Mouse (Mus musculus) thymus, postnatal 25 days (tissue): ENCODE measurements around the gene Metap1d.

ENCODE experiments used
- DNase-seq: peaks from one replicate; pipeline ENCODE4 v3.0.0; 2022

Gene Metap1d

GRCm38 (mm10) chr2:71453161-71453916 is at the start of gene Metap1d:
Gene Metap1d (plus strand): TSS chr2:71453276.
- DNase-seq = peak; percentile 92

GRCm38 (mm10) chr2:71405613-71406012 is 47.5 kb upstream of the Metap1d start:
- DNase-seq = no peak

- no peak for DNase-seq
Measured at GRCm38 (mm10) chr2:71418760-71419280, 34.3 kb upstream of the Metap1d start.

- DNase-seq = no peak
Measured at GRCm38 (mm10) chr2:71419408-71419807, 33.7 kb upstream of the Metap1d start.

- DNase-seq = no peak
Measured at GRCm38 (mm10) chr2:71420895-71421425, 32.1 kb upstream of the Metap1d start.

- no peak for DNase-seq
Measured at GRCm38 (mm10) chr2:71424545-71424944, 28.5 kb upstream of the Metap1d start.

GRCm38 (mm10) chr2:71435440-71435839 is 17.6 kb upstream of the Metap1d start:
- DNase-seq = no peak

- no peak for DNase-seq
Measured at GRCm38 (mm10) chr2:71443376-71443775, 9.7 kb upstream of the Metap1d start.

- DNase-seq = no peak
Measured at GRCm38 (mm10) chr2:71445536-71446196, 7.4 kb upstream of the Metap1d start.

- peak; percentile 22 for DNase-seq
Measured at GRCm38 (mm10) chr2:71449604-71450003, 3.5 kb upstream of the Metap1d start.

GRCm38 (mm10) chr2:71451761-71452160 is 1.3 kb upstream of the Metap1d start:
- no peak for DNase-seq

- DNase-seq = no peak
Measured at GRCm38 (mm10) chr2:71453917-71454260, 813 bp downstream of the Metap1d start.

- no peak for DNase-seq
Measured at GRCm38 (mm10) chr2:71458624-71459023, 5.5 kb downstream of the Metap1d start.

GRCm38 (mm10) chr2:71459659-71460058 is 6.6 kb downstream of the Metap1d start:
- DNase-seq = no peak

- no peak for DNase-seq
Measured at GRCm38 (mm10) chr2:71461139-71461538, 8.1 kb downstream of the Metap1d start.

GRCm38 (mm10) chr2:71461589-71461988 is 8.5 kb downstream of the Metap1d start:
- DNase-seq = no peak

GRCm38 (mm10) chr2:71462066-71462465 is 9.0 kb downstream of the Metap1d start:
- no peak for DNase-seq

GRCm38 (mm10) chr2:71462553-71462952 is 9.5 kb downstream of the Metap1d start:
- DNase-seq = no peak

- no peak for DNase-seq
Measured at GRCm38 (mm10) chr2:71466103-71466502, 13.0 kb downstream of the Metap1d start.

- no peak for DNase-seq
Measured at GRCm38 (mm10) chr2:71466861-71467450, 13.9 kb downstream of the Metap1d start.

- no peak for DNase-seq
Measured at GRCm38 (mm10) chr2:71471094-71471493, 18.0 kb downstream of the Metap1d start.

GRCm38 (mm10) chr2:71473830-71474229 is 20.8 kb downstream of the Metap1d start:
- DNase-seq = no peak

- DNase-seq = no peak
Measured at GRCm38 (mm10) chr2:71474345-71474744, 21.3 kb downstream of the Metap1d start.

- DNase-seq = no peak
Measured at GRCm38 (mm10) chr2:71475311-71475710, 22.2 kb downstream of the Metap1d start.
